Mouse (Mus musculus): ENCODE data around the gene Galr3.
"Not testable (repeated sequence)": the region's sequence is repeated elsewhere in the genome, so short reads cannot be mapped to it uniquely, and the experiment has no call there.

Galr3 gene

GRCm38 (mm10) chr15:79041585-79041984 is at the start of gene Galr3:
TSS of gene Galr3 (plus strand) at chr15:79041885.
- no peak for DNase-seq (ENCODE audit: low read depth in 1 of 2, low spot score in 2 of 2)

GRCm38 (mm10) chr15:78992235-78992634 is 49.5 kb upstream of the Galr3 start:
- DNase-seq (ENCODE audit: low read depth in 1 of 2, low spot score in 2 of 2), result no peak

GRCm38 (mm10) chr15:78992925-78993324 is 48.8 kb upstream of the Galr3 start:
- no peak for DNase-seq (ENCODE audit: low read depth in 1 of 2, low spot score in 2 of 2)

GRCm38 (mm10) chr15:78995916-78996315 is 45.8 kb upstream of the Galr3 start:
- no peak for DNase-seq (ENCODE audit: low read depth in 1 of 2, low spot score in 2 of 2)

- DNase-seq (ENCODE audit: low read depth in 1 of 2, low spot score in 2 of 2), result peak in 1 of 2 experiments; percentile 22
Observed at GRCm38 (mm10) chr15:78996663-78997062, 45.0 kb upstream of the Galr3 start.

GRCm38 (mm10) chr15:78998348-78998747 is 43.3 kb upstream of the Galr3 start:
- DNase-seq (ENCODE audit: low read depth in 1 of 2, low spot score in 2 of 2), result no peak

- DNase-seq (ENCODE audit: low read depth in 1 of 2, low spot score in 2 of 2), result no peak
Observed at GRCm38 (mm10) chr15:78999586-78999985, 42.1 kb upstream of the Galr3 start.

GRCm38 (mm10) chr15:79000357-79000791 is 41.3 kb upstream of the Galr3 start:
- no peak for DNase-seq (ENCODE audit: low read depth in 1 of 2, low spot score in 2 of 2)

GRCm38 (mm10) chr15:79001559-79001958 is 40.1 kb upstream of the Galr3 start:
- DNase-seq (ENCODE audit: low read depth in 1 of 2, low spot score in 2 of 2), result no peak

GRCm38 (mm10) chr15:79002036-79002435 is 39.6 kb upstream of the Galr3 start:
- no peak for DNase-seq (ENCODE audit: low read depth in 1 of 2, low spot score in 2 of 2)

GRCm38 (mm10) chr15:79003079-79003478 is 38.6 kb upstream of the Galr3 start:
- DNase-seq (ENCODE audit: low read depth in 1 of 2, low spot score in 2 of 2), result no peak

- no peak for DNase-seq (ENCODE audit: low read depth in 1 of 2, low spot score in 2 of 2)
Observed at GRCm38 (mm10) chr15:79005581-79005980, 36.1 kb upstream of the Galr3 start.

GRCm38 (mm10) chr15:79006638-79007037 is 35.0 kb upstream of the Galr3 start:
- no peak for DNase-seq (ENCODE audit: low read depth in 1 of 2, low spot score in 2 of 2)

- no peak for DNase-seq (ENCODE audit: low read depth in 1 of 2, low spot score in 2 of 2)
Observed at GRCm38 (mm10) chr15:79007059-79007458, 34.6 kb upstream of the Galr3 start.

GRCm38 (mm10) chr15:79007836-79008235 is 33.8 kb upstream of the Galr3 start:
- DNase-seq (ENCODE audit: low read depth in 1 of 2, low spot score in 2 of 2), result not testable (repeated sequence)

GRCm38 (mm10) chr15:79009734-79010133 is 32.0 kb upstream of the Galr3 start:
- no peak for DNase-seq (ENCODE audit: low read depth in 1 of 2, low spot score in 2 of 2)

- no peak for DNase-seq (ENCODE audit: low read depth in 1 of 2, low spot score in 2 of 2)
Observed at GRCm38 (mm10) chr15:79011550-79011949, 30.1 kb upstream of the Galr3 start.

- DNase-seq (ENCODE audit: low read depth in 1 of 2, low spot score in 2 of 2), result no peak
Observed at GRCm38 (mm10) chr15:79013382-79013781, 28.3 kb upstream of the Galr3 start.

- no peak for DNase-seq (ENCODE audit: low read depth in 1 of 2, low spot score in 2 of 2)
Observed at GRCm38 (mm10) chr15:79018191-79018590, 23.5 kb upstream of the Galr3 start.

- DNase-seq (ENCODE audit: low read depth in 1 of 2, low spot score in 2 of 2), result no peak
Observed at GRCm38 (mm10) chr15:79018886-79019285, 22.8 kb upstream of the Galr3 start.

GRCm38 (mm10) chr15:79022671-79023230 is 18.9 kb upstream of the Galr3 start:
- DNase-seq (ENCODE audit: low read depth in 1 of 2, low spot score in 2 of 2), result no peak

GRCm38 (mm10) chr15:79023366-79023765 is 18.3 kb upstream of the Galr3 start:
- no peak for DNase-seq (ENCODE audit: low read depth in 1 of 2, low spot score in 2 of 2)

- DNase-seq (ENCODE audit: low read depth in 1 of 2, low spot score in 2 of 2), result no peak
Observed at GRCm38 (mm10) chr15:79025687-79026308, 15.9 kb upstream of the Galr3 start.
